Mouse (Mus musculus) T-cell, adult 66 days (primary cell): Measurements from ENCODE around the gene Fam92b. TPM values are rescaled to one million over a fixed set of nuclear protein-coding genes. Genes with fewer than 3 reads are reported as not detected.

Experiments used
- total RNA-seq, 2 experiments: library from RNA; stranded (reverse); gene quantifications; 3 replicates in 1 of 2; 4 replicates in 1 of 2; pipeline ENCODE4 v1.2.4; 2023

Fam92b gene
- not detected for total RNA-seq

DNA sequence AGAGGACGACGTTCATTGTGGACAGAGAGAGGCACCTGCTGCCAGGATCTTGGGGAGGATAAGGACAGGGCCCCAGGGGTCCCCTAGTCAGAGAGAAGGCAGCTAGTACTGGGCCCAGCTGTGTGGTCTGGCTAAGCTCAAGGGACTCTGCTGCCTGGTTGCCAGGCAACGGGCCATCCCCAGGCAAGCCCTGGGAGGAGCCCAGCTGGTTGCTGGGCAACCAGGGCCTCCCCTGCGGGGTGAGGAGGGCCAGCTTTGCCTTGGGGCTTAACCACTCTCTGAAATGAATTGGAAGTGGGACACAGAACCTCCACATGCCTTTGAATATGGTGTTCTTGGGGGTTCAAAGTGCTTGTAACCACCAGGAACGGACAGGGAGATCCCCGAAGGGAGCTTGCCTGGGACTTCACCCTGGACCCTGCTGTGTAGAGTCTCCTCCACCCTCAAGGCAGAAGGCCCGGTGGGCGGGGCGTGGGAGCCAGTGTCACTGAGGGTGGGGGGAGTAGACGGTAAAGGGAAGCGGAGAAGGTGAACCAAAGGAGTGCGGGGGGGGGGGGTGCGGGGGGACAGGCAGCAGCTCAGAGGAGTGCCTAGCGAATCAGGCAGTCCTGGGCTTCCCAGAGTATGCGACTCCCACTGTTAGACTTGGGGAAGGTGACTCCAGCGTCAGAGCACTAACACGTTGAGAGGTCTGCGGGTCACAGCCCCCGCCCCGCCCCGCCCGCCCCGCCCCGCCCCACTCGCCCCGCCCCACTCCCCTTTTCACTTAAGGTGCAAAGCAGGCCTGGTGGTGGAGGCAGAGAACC, at the start of gene Fam92b:
Gene Fam92b (minus strand): TSS at position 149 of the 806 bp plus-strand sequence.

Other genes with a start within 250 kb of the Fam92b start
- not detected for gene Crispld2, start 185.0 kb downstream of the Fam92b start, total RNA-seq
- gene Zdhhc7, start 76.0 kb downstream of the Fam92b start, total RNA-seq = 10 to 100 TPM; 38.0 to 39.4 TPM
- 1 to 10 TPM in 1 of 2 experiments, under 1 TPM in 1; 0.84 to 2.1 TPM for gene 6430548M08Rik, start 63.3 kb downstream of the Fam92b start, total RNA-seq
- gene Gse1, start 51.0 kb upstream of the Fam92b start, total RNA-seq = 10 to 100 TPM; 52.6 to 54.4 TPM